ENCODE assay signal across 16 mouse cellular contexts in the genomic region with DNA sequence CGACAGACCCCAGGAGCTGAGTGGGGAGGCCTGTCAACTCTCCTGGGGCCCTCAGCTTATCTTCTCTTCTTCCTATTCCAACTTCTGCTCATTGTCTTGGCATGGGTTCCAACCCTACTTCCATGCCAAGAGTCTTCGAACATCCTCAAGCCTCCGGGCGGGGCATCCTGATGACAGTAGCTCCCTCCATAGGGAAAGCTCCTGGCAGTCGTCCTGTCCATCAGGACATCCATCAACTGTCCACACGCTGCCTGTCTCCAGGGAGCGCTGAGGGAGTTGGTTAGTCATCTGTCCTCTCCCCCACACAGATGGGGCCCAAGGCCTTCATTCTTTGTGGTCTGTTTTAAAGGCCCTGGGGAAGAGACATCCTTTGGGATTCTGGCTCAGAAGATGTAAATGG. TPM values are rescaled to one million over a fixed set of nuclear protein-coding genes. Genes with fewer than 3 reads are reported as not detected.
A peak's percentile ranks its signal among the peaks of the same experiment; 100 is the strongest.
DNase-seq lines count a peak whose midpoint lies in the region; ATAC-seq and TF ChIP-seq lines count a peak whose summit lies in the region.
"Had no signal": no experiment of that assay in that cellular context is flagged by ENCODE, and none has a peak within 500 bp of the region (broad histone marks: within the 10 kb centered on the region; RNA-seq: fewer than 3 reads in every experiment).

No protein-coding gene starts in this region.

- WGBS in heart, adult 2 months = 35% methylated on average over 7 of the region's 7 CpGs
- 38% methylated on average over 7 of the region's 7 CpGs for WGBS in lung, embryonic 15.5 days
- WGBS in kidney, embryonic 14.5 days = 60% methylated on average over 7 of the region's 7 CpGs

- no peak for TF ChIP-seq POLR2A in heart, adult 2 months (IDR thresholded peaks at IDR 0.05; ENCODE audit: insufficient read depth, low read depth, low read length)

- no peaks in the 10 kb centered on the region for H3K27me3 ChIP-seq in heart, adult 2 months (ENCODE audit: control insufficient read depth, insufficient read depth, low read length)
- no peaks in the 10 kb centered on the region for H3K27me3 ChIP-seq in lung, embryonic 15.5 days
- H3K27me3 ChIP-seq in kidney, embryonic 14.5 days (ENCODE audit: control insufficient read depth, insufficient read depth, low read length) = no peaks in the 10 kb centered on the region
- H3K27me3 ChIP-seq: neural tube, embryonic 12.5 days had no signal

- no peak for TF ChIP-seq CTCF in heart, adult 2 months (IDR thresholded peaks at IDR 0.05)

- H3K79me2 ChIP-seq in heart, adult 2 months (replicated peaks; ENCODE audit: control insufficient read depth, insufficient read depth, low read length) = no peaks in the 10 kb centered on the region

- peaks cover 4% of the 10 kb centered on the region for H3K36me3 ChIP-seq in heart, adult 2 months (ENCODE audit: control insufficient read depth, insufficient read depth, low read length)
- peaks cover 11% of the 10 kb centered on the region; the same call in 1 of the 2 replicates for H3K36me3 ChIP-seq in lung, embryonic 15.5 days
- peaks cover 10% of the 10 kb centered on the region for H3K36me3 ChIP-seq in kidney, embryonic 14.5 days (ENCODE audit: control insufficient read depth, insufficient read depth, low read length)

- H3K27ac ChIP-seq in heart, adult 2 months = peak overlapping the region; percentile 40
- no peak overlapping the region for H3K27ac ChIP-seq in lung, embryonic 15.5 days
- no peak overlapping the region for H3K27ac ChIP-seq in kidney, embryonic 14.5 days (ENCODE audit: low read depth, low read length)
- H3K27ac ChIP-seq: midbrain, embryonic 10.5 days; neural tube, embryonic 12.5 days had no signal

- ATAC-seq in lung, embryonic 15.5 days (ENCODE audit: borderline replicate concordance, extremely low read depth, low FRiP score, low TSS enrichment) = peak; percentile 23; the same call in 1 of the 2 replicates
- ATAC-seq in kidney, embryonic 14.5 days (ENCODE audit: low FRiP score, low TSS enrichment) = no peak
- ATAC-seq: inflammation-experienced regulatory T-cells, adult 6 months had no signal

- H3K9me3 ChIP-seq in lung, embryonic 15.5 days = no peaks in the 10 kb centered on the region
- no peaks in the 10 kb centered on the region for H3K9me3 ChIP-seq in kidney, embryonic 14.5 days (ENCODE audit: control insufficient read depth, low read length)
- H3K9me3 ChIP-seq: midbrain, embryonic 10.5 days; neural tube, embryonic 12.5 days had no signal

- H3K4me2 ChIP-seq in lung, embryonic 15.5 days = no peak overlapping the region
- no peak overlapping the region for H3K4me2 ChIP-seq in kidney, embryonic 14.5 days (replicated peaks; ENCODE audit: low read depth, low read length)
- H3K4me2 ChIP-seq: neural tube, embryonic 12.5 days had no signal

- peaks cover 45% of the 10 kb centered on the region for H3K4me1 ChIP-seq in heart, adult 2 months (ENCODE audit: control insufficient read depth, insufficient read depth, low read length)
- peaks cover 42% of the 10 kb centered on the region for H3K4me1 ChIP-seq in lung, embryonic 15.5 days
- H3K4me1 ChIP-seq in kidney, embryonic 14.5 days (ENCODE audit: control insufficient read depth, insufficient read depth, low read length) = peaks cover 33% of the 10 kb centered on the region

- no peak overlapping the region for H3K9ac ChIP-seq in heart, adult 2 months (ENCODE audit: low read depth, low read length)
- no peak overlapping the region for H3K9ac ChIP-seq in lung, embryonic 15.5 days
- no peak overlapping the region for H3K9ac ChIP-seq in kidney, embryonic 14.5 days (ENCODE audit: low read depth, low read length)
- H3K9ac ChIP-seq: neural tube, embryonic 12.5 days had no signal

- intact Hi-C loops in heart, adult 2 months (cut with DNase I) = no loop called here
- intact Hi-C loops in heart, postnatal 25 days (cut with DNase I) = no loop called here

- DNase-seq in heart, adult 2 months = peak in 1 of 2 experiments; percentile 49
- no peak for DNase-seq in heart, postnatal 25 days (ENCODE audit: low spot score)
- peak; percentile 66 for DNase-seq in MN1 (ENCODE audit: low spot score)
- DNase-seq in cerebellum, adult 9-10 months = peak; percentile 77
- no peak for DNase-seq in thymus, postnatal 25 days
- DNase-seq in frontal cortex, postnatal 36 days (ENCODE audit: low spot score in 2 of 2) = no peak
- DNase-seq: gastrocnemius, postnatal 10 days had no signal

- no peak for TF ChIP-seq EP300 in heart, adult 2 months (IDR thresholded peaks at IDR 0.05; ENCODE audit: insufficient read depth, low read depth, low read length)

- no peak overlapping the region for H3K4me3 ChIP-seq in heart, adult 2 months
- H3K4me3 ChIP-seq in lung, embryonic 15.5 days = no peak overlapping the region
- no peak overlapping the region for H3K4me3 ChIP-seq in kidney, embryonic 14.5 days (ENCODE audit: low read length)
- H3K4me3 ChIP-seq: midbrain, embryonic 10.5 days; neural tube, embryonic 12.5 days had no signal

RNA-seq across cellular contexts. Expression of gene Gm10277, which starts 6.5 kb away (rescaled TPM):
- total RNA-seq in heart, adult 2 months (2021) = not detected
- polyA plus RNA-seq in heart, adult 2 months (2012; rRNA removed) = not detected in 2 replicates
- not detected for total RNA-seq in heart, postnatal 25 days (2021)
- 0.94 and 1.5 TPM in 2 replicates for polyA plus RNA-seq in lung, embryonic 15.5 days (2015; fragmentation: Nextera tagmentation; extraction: Ambion mirVana)
- 0.92 and 1.4 TPM in 2 replicates for polyA plus RNA-seq in kidney, embryonic 14.5 days (2014; fragmentation: Nextera tagmentation; extraction: Ambion mirVana)
- total RNA-seq: gastrocnemius, postnatal 10 days; layer of hippocampus, adult 8-10 months had no signal
- polyA plus RNA-seq: urinary bladder, adult 2 months had no signal

RNA-seq across cellular contexts. Expression of gene Myo18a, which starts 18.0 kb away (rescaled TPM):
- 100 to 1,000 TPM; 240 to 274 TPM for total RNA-seq in heart, adult 2 months (2021)
- polyA plus RNA-seq in heart, adult 2 months (2012; rRNA removed) = 98.6 and 107 TPM in 2 replicates
- 100 to 1,000 TPM; 273 to 280 TPM for total RNA-seq in heart, postnatal 25 days (2021)
- polyA plus RNA-seq in lung, embryonic 15.5 days (2015; fragmentation: Nextera tagmentation; extraction: Ambion mirVana) = 37.8 and 46.2 TPM in 2 replicates
- polyA plus RNA-seq in kidney, embryonic 14.5 days (2014; fragmentation: Nextera tagmentation; extraction: Ambion mirVana) = 19.1 and 21.1 TPM in 2 replicates

RNA-seq across cellular contexts. Expression of gene Cryba1, which starts 56.0 kb away (rescaled TPM):
- not detected for total RNA-seq in heart, adult 2 months (2021)
- polyA plus RNA-seq in heart, adult 2 months (2012; rRNA removed) = not detected in 2 replicates
- not detected for total RNA-seq in heart, postnatal 25 days (2021)
- polyA plus RNA-seq in lung, embryonic 15.5 days (2015; fragmentation: Nextera tagmentation; extraction: Ambion mirVana) = not detected in 2 replicates
- polyA plus RNA-seq in kidney, embryonic 14.5 days (2014; fragmentation: Nextera tagmentation; extraction: Ambion mirVana) = not detected in 2 replicates
- total RNA-seq: gastrocnemius, postnatal 10 days; layer of hippocampus, adult 8-10 months had no signal
- polyA plus RNA-seq: heart, embryonic 16.5 days; limb, embryonic 11.5 days; urinary bladder, adult 2 months had no signal

Comparison
In these comparisons a context has a peak if more than half of its experiments do, and no peak if none do; other contexts are left out.
1. DNase-seq: peak in MN1 (single experiment) and cerebellum, adult 9-10 months (single experiment); none in heart, postnatal 25 days (single experiment), thymus, postnatal 25 days (single experiment) and frontal cortex, postnatal 36 days (0 of 2).